7 mouse cellular contexts compared by ENCODE assay signal in genomic region chr8:11551497-11551896, GRCm38 (mm10). TPM values are rescaled to one million over a fixed set of nuclear protein-coding genes. Genes with fewer than 3 reads are reported as not detected.
DNase-seq lines count a peak whose midpoint lies in the region; ATAC-seq and TF ChIP-seq lines count a peak whose summit lies in the region.
"Not testable (repeated sequence)": the region's sequence is repeated elsewhere in the genome, so short reads cannot be mapped to it uniquely, and the experiment has no call there.

No protein-coding gene starts in this region.

- DNase-seq in 416B (ENCODE audit: low read depth), result peak; percentile 75
- DNase-seq in R1 (ENCODE audit: low read depth, low spot score), result peak; percentile 47
- DNase-seq in kidney, postnatal 0 days (ENCODE audit: low spot score), result peak; percentile 37
- not testable (repeated sequence) for DNase-seq in liver, postnatal 0 days
- DNase-seq in retina, embryonic 14.5 days (ENCODE audit: low spot score), result peak; percentile 15

- H3K4me1 ChIP-seq in ES-Bruce4 (ENCODE audit: control insufficient read depth, insufficient read depth, low read length); kidney, postnatal 0 days (replicated peaks; ENCODE audit: insufficient read depth, low read length): not testable (repeated sequence)
- peaks cover 24% of the 10 kb centered on the region for H3K4me1 ChIP-seq in hindbrain, embryonic 13.5 days (replicated peaks)
- H3K4me1 ChIP-seq in liver, postnatal 0 days (ENCODE audit: insufficient read depth), result peaks cover 22% of the 10 kb centered on the region

- not testable (repeated sequence) for TF ChIP-seq CTCF in ES-Bruce4 (IDR thresholded peaks at IDR 0.05; ENCODE audit: low read depth, low read length); liver, postnatal 0 days (IDR thresholded peaks at IDR 0.05; ENCODE audit: low read depth)
- peak; percentile 16; the same call in 1 of the 2 replicates for TF ChIP-seq CTCF in kidney, postnatal 0 days (IDR thresholded peaks at IDR 0.05; ENCODE audit: low read depth)

- peak overlapping the region; percentile 75; the same call in 1 of the 2 replicates for H3K4me2 ChIP-seq in hindbrain, embryonic 13.5 days
- not testable (repeated sequence) for H3K4me2 ChIP-seq in kidney, postnatal 0 days (ENCODE audit: low read length)
- 0 out of 2 replicates have a peak overlapping the region, but pooled peaks have one; percentile 84 for H3K4me2 ChIP-seq in liver, postnatal 0 days (ENCODE audit: low read depth, low read length)

- H3K27ac ChIP-seq in ES-Bruce4 (ENCODE audit: insufficient read depth, low read length); hindbrain, embryonic 13.5 days; kidney, postnatal 0 days; liver, postnatal 0 days (ENCODE audit: low read depth): not testable (repeated sequence)

- not testable (repeated sequence) for H3K9me3 ChIP-seq in ES-Bruce4 (replicated peaks; ENCODE audit: control insufficient read depth, insufficient read depth, low read length, poor library complexity, severe bottlenecking); hindbrain, embryonic 13.5 days; kidney, postnatal 0 days (replicated peaks; ENCODE audit: low read length); liver, postnatal 0 days (ENCODE audit: low read length)

- not testable (repeated sequence) for ATAC-seq in hindbrain, embryonic 13.5 days (ENCODE audit: low FRiP score); kidney, postnatal 0 days (replicated peaks; ENCODE audit: low FRiP score, low read depth); liver, postnatal 0 days

- H3K9ac ChIP-seq in ES-Bruce4 (ENCODE audit: low read depth, poor library complexity, severe bottlenecking), result peak overlapping the region; percentile 70; the same call in 1 of the 2 replicates
- not testable (repeated sequence) for H3K9ac ChIP-seq in hindbrain, embryonic 13.5 days; kidney, postnatal 0 days (ENCODE audit: low read depth, low read length); liver, postnatal 0 days (replicated peaks)

- not testable (repeated sequence) for H3K4me3 ChIP-seq in ES-Bruce4 (ENCODE audit: low read depth, low read length); hindbrain, embryonic 13.5 days; kidney, postnatal 0 days (replicated peaks; ENCODE audit: low read depth, low read length); liver, postnatal 0 days (ENCODE audit: low read depth, low read length)

- not testable (repeated sequence) for H3K36me3 ChIP-seq in ES-Bruce4 (ENCODE audit: control insufficient read depth, insufficient read depth, low read length, poor library complexity, severe bottlenecking); hindbrain, embryonic 13.5 days; kidney, postnatal 0 days (ENCODE audit: insufficient read depth, low read length); liver, postnatal 0 days (replicated peaks; ENCODE audit: insufficient read depth, low read length)

- not testable (repeated sequence) for H3K27me3 ChIP-seq in ES-Bruce4 (ENCODE audit: control insufficient read depth, insufficient read depth, low read length, poor library complexity, severe bottlenecking); hindbrain, embryonic 13.5 days; kidney, postnatal 0 days (ENCODE audit: insufficient read depth, low read length); liver, postnatal 0 days (ENCODE audit: insufficient read depth, low read length)

- WGBS in hindbrain, embryonic 13.5 days, result 85% methylated on average over 4 of the region's 4 CpGs
- WGBS in kidney, postnatal 0 days, result 80% methylated on average over 3 of the region's 4 CpGs
- 69% methylated on average over 3 of the region's 4 CpGs for WGBS in liver, postnatal 0 days (ENCODE audit: insufficient replicate concordance)

- not testable (repeated sequence) for TF ChIP-seq POLR2A in ES-Bruce4 (IDR thresholded peaks at IDR 0.05; ENCODE audit: insufficient read depth, low read length)

- not testable (repeated sequence) for TF ChIP-seq EP300 in ES-Bruce4 (IDR thresholded peaks at IDR 0.05; ENCODE audit: insufficient read depth, low read depth, low read length); liver, postnatal 0 days (IDR thresholded peaks at IDR 0.05; ENCODE audit: low read depth)

RNA-seq across cellular contexts. Expression of gene Cars2, which starts 0.9 kb away (rescaled TPM):
- 19.5 and 19.9 TPM in 2 replicates for polyA plus RNA-seq in ES-Bruce4 (2011; ENCODE audit: insufficient read depth, insufficient read length, low read depth, missing spikeins)
- 22.6 and 23.8 TPM in 2 replicates for polyA plus RNA-seq in hindbrain, embryonic 13.5 days (2015; fragmentation: Nextera tagmentation; extraction: Ambion mirVana)
- 16.7 and 17.0 TPM in 2 replicates for polyA plus RNA-seq in kidney, postnatal 0 days (2015; fragmentation: Nextera tagmentation; extraction: Ambion mirVana)
- polyA plus RNA-seq in liver, postnatal 0 days (2015; fragmentation: Nextera tagmentation; extraction: Ambion mirVana), result 7.2 and 8.4 TPM in 2 replicates

RNA-seq across cellular contexts. Expression of gene Ing1, which starts 3.9 kb away (rescaled TPM):
- 58.2 and 59.1 TPM in 2 replicates for polyA plus RNA-seq in ES-Bruce4 (2011; ENCODE audit: insufficient read depth, insufficient read length, low read depth, missing spikeins)
- polyA plus RNA-seq in hindbrain, embryonic 13.5 days (2015; fragmentation: Nextera tagmentation; extraction: Ambion mirVana), result 40.7 and 44.7 TPM in 2 replicates
- polyA plus RNA-seq in kidney, postnatal 0 days (2015; fragmentation: Nextera tagmentation; extraction: Ambion mirVana), result 36.3 and 36.9 TPM in 2 replicates
- polyA plus RNA-seq in liver, postnatal 0 days (2015; fragmentation: Nextera tagmentation; extraction: Ambion mirVana), result 12.6 and 14.5 TPM in 2 replicates

RNA-seq across cellular contexts. Expression of gene Naxd, which starts 54.2 kb away (rescaled TPM):
- 34.7 and 35.5 TPM in 2 replicates for polyA plus RNA-seq in ES-Bruce4 (2011; ENCODE audit: insufficient read depth, insufficient read length, low read depth, missing spikeins)
- 153 and 161 TPM in 2 replicates for polyA plus RNA-seq in hindbrain, embryonic 13.5 days (2015; fragmentation: Nextera tagmentation; extraction: Ambion mirVana)
- 111 and 115 TPM in 2 replicates for polyA plus RNA-seq in kidney, postnatal 0 days (2015; fragmentation: Nextera tagmentation; extraction: Ambion mirVana)
- 46.7 and 47.1 TPM in 2 replicates for polyA plus RNA-seq in liver, postnatal 0 days (2015; fragmentation: Nextera tagmentation; extraction: Ambion mirVana)
